Mouse (Mus musculus): Measurements from ENCODE around the gene Cdc6. TPM values are rescaled to one million over a fixed set of nuclear protein-coding genes. Genes with fewer than 3 reads are reported as not detected.

Cdc6 gene
- polyA plus RNA-seq, 1 experiment from 2014 or later, result 45.3 TPM

Other genes with a start within 250 kb of the Cdc6 start
- 0.09 TPM in 1 of 2 replicates, not detected in the other for gene Gsdma, start 243.4 kb upstream of the Cdc6 start, polyA plus RNA-seq (2016; fragmentation: Nextera tagmentation; extraction: Ambion mirVana)
- gene Psmd3, start 225.2 kb upstream of the Cdc6 start, polyA plus RNA-seq (2016; fragmentation: Nextera tagmentation; extraction: Ambion mirVana), result 251 and 281 TPM in 2 replicates
- not detected in 2 replicates for gene Csf3, start 206.5 kb upstream of the Cdc6 start, polyA plus RNA-seq (2016; fragmentation: Nextera tagmentation; extraction: Ambion mirVana)
- gene Med24, start 178.4 kb upstream of the Cdc6 start, polyA plus RNA-seq (2016; fragmentation: Nextera tagmentation; extraction: Ambion mirVana), result 76.9 and 83.6 TPM in 2 replicates
- 12.8 and 22.2 TPM in 2 replicates for gene Thra, start 167.2 kb upstream of the Cdc6 start, polyA plus RNA-seq (2016; fragmentation: Nextera tagmentation; extraction: Ambion mirVana)
- 1.2 and 1.5 TPM in 2 replicates for gene Nr1d1, start 132.5 kb upstream of the Cdc6 start, polyA plus RNA-seq (2016; fragmentation: Nextera tagmentation; extraction: Ambion mirVana)
- gene Msl1, start 112.3 kb upstream of the Cdc6 start, polyA plus RNA-seq (2016; fragmentation: Nextera tagmentation; extraction: Ambion mirVana), result 24.4 and 25.2 TPM in 2 replicates
- 49.5 and 55.9 TPM in 2 replicates for gene Casc3, start 102.9 kb upstream of the Cdc6 start, polyA plus RNA-seq (2016; fragmentation: Nextera tagmentation; extraction: Ambion mirVana)
- gene Rapgefl1, start 71.0 kb upstream of the Cdc6 start, polyA plus RNA-seq (2016; fragmentation: Nextera tagmentation; extraction: Ambion mirVana), result 1.1 and 2.2 TPM in 2 replicates
- gene Wipf2, start 44.2 kb upstream of the Cdc6 start, polyA plus RNA-seq (2016; fragmentation: Nextera tagmentation; extraction: Ambion mirVana), result 4.6 and 4.7 TPM in 2 replicates
- gene Rara, start 20.0 kb downstream of the Cdc6 start, polyA plus RNA-seq (2016; fragmentation: Nextera tagmentation; extraction: Ambion mirVana), result 28.4 and 53.7 TPM in 2 replicates
- 0.44 TPM in 1 of 2 replicates, not detected in the other for gene Gjd3, start 75.2 kb downstream of the Cdc6 start, polyA plus RNA-seq (2016; fragmentation: Nextera tagmentation; extraction: Ambion mirVana)
- 225 and 320 TPM in 2 replicates for gene Top2a, start 116.4 kb downstream of the Cdc6 start, polyA plus RNA-seq (2016; fragmentation: Nextera tagmentation; extraction: Ambion mirVana)
- gene Igfbp4, start 133.4 kb downstream of the Cdc6 start, polyA plus RNA-seq (2016; fragmentation: Nextera tagmentation; extraction: Ambion mirVana), result 424 and 437 TPM in 2 replicates
- 0.67 and 1.0 TPM in 2 replicates for gene Tns4, start 181.5 kb downstream of the Cdc6 start, polyA plus RNA-seq (2016; fragmentation: Nextera tagmentation; extraction: Ambion mirVana)
- gene Ccr7, start 247.3 kb downstream of the Cdc6 start, polyA plus RNA-seq (2016; fragmentation: Nextera tagmentation; extraction: Ambion mirVana), result 0.21 and 0.25 TPM in 2 replicates